Mouse (Mus musculus): ENCODE results near the gene Gm10801.
"Not testable (repeated sequence)": the region's sequence is repeated elsewhere in the genome, so short reads cannot be mapped to it uniquely, and the experiment has no call there.

- not testable (repeated sequence) for TF ChIP-seq CTCF (IDR thresholded peaks at IDR 0.05; ENCODE audit: borderline replicate concordance, insufficient read depth, low read length); POLR2A (IDR thresholded peaks at IDR 0.05; ENCODE audit: low read depth, low read length)
Observed at GRCm38 (mm10) chr2:98667201-98667600, 5.2 kb downstream of the Gm10801 start, which contains the start of gene Gm10800.

All from embryonic fibroblast, embryonic 13.5 days (primary cell).